In genomic region chr14:31510322-31510721, GRCm38 (mm10) we compare ENCODE assay signal across 14 mouse cellular contexts.
"Had no signal": no experiment of that assay in that cellular context is flagged by ENCODE, and none has a peak within 500 bp of the region (broad histone marks: within the 10 kb centered on the region; RNA-seq: fewer than 3 reads in every experiment).

No protein-coding gene starts in this region.

- H3K4me2 ChIP-seq: liver, embryonic 13.5 days; midbrain, embryonic 11.5 days; neural tube, embryonic 12.5 days; neural tube, embryonic 15.5 days; stomach, embryonic 15.5 days had no signal

- H3K27ac ChIP-seq: kidney, postnatal 0 days; left cerebral cortex, adult 2 months; liver, embryonic 13.5 days; neural tube, embryonic 12.5 days; neural tube, embryonic 15.5 days; stomach, embryonic 15.5 days had no signal

- H3K27me3 ChIP-seq: liver, embryonic 13.5 days; neural tube, embryonic 12.5 days; neural tube, embryonic 15.5 days; stomach, embryonic 15.5 days had no signal

- DNase-seq: layer of hippocampus, postnatal 36 days; liver, embryonic 13.5 days; lung, adult 2 months; retina, postnatal 1 day; right cerebral cortex, postnatal 25 days; spleen, adult 18-20 months; thymus, postnatal 36 days had no signal

- ATAC-seq: intestine, postnatal 0 days had no signal

- H3K9me3 ChIP-seq: liver, embryonic 13.5 days; neural tube, embryonic 15.5 days; stomach, embryonic 15.5 days had no signal

- H3K4me3 ChIP-seq: left cerebral cortex, adult 2 months; liver, embryonic 13.5 days; neural tube, embryonic 12.5 days; neural tube, embryonic 15.5 days; stomach, embryonic 15.5 days had no signal

- H3K9ac ChIP-seq: liver, embryonic 13.5 days; neural tube, embryonic 12.5 days; neural tube, embryonic 15.5 days; stomach, embryonic 15.5 days had no signal

- H3K4me1 ChIP-seq: liver, embryonic 13.5 days; neural tube, embryonic 12.5 days; neural tube, embryonic 15.5 days; stomach, embryonic 15.5 days had no signal
